14 mouse cellular contexts compared by ENCODE assay signal in the genomic region with DNA sequence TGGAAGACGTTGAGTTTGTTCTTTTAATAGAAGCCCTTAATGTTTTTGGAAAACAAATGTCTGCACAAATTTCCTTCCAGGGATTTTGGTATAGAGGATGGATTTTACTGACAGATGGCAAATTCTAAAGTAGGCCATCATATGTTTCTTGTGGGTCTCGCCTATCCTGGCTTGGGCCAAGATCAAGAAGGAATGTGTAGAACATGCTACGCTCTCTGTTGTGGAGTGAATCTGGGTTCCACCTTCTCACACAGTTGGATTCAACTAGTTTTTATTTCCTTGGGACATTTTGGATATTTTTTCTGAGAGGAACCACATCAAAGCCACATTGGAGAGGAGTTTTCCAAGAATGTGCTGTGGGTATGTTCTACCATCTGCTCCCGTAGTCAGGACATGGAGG.
"Had no signal": no experiment of that assay in that cellular context is flagged by ENCODE, and none has a peak within 500 bp of the region (broad histone marks: within the 10 kb centered on the region; RNA-seq: fewer than 3 reads in every experiment).

No protein-coding gene starts in this region.

- H3K9me3 ChIP-seq: kidney, embryonic 15.5 days; limb, embryonic 15.5 days; liver, embryonic 12.5 days; megakaryocyte, embryonic 14.5 days; midbrain, embryonic 15.5 days; neural tube, embryonic 13.5 days had no signal

- H3K9ac ChIP-seq: kidney, embryonic 15.5 days; limb, embryonic 15.5 days; liver, embryonic 12.5 days; lung, embryonic 14.5 days; midbrain, embryonic 15.5 days; neural tube, embryonic 13.5 days had no signal

- H3K4me2 ChIP-seq: kidney, embryonic 15.5 days; limb, embryonic 15.5 days; liver, embryonic 12.5 days; lung, embryonic 14.5 days; midbrain, embryonic 11.5 days; midbrain, embryonic 15.5 days; neural tube, embryonic 13.5 days had no signal

- ATAC-seq: liver, embryonic 12.5 days; midbrain, embryonic 15.5 days had no signal

- H3K4me1 ChIP-seq: kidney, embryonic 15.5 days; liver, embryonic 12.5 days; megakaryocyte, embryonic 14.5 days; midbrain, embryonic 15.5 days; neural tube, embryonic 13.5 days had no signal

- H3K36me3 ChIP-seq: kidney, embryonic 15.5 days; limb, embryonic 15.5 days; liver, embryonic 12.5 days; midbrain, embryonic 15.5 days; neural tube, embryonic 13.5 days had no signal

- H3K4me3 ChIP-seq: kidney, embryonic 15.5 days; limb, embryonic 15.5 days; liver, embryonic 12.5 days; megakaryocyte, embryonic 14.5 days; midbrain, embryonic 15.5 days; neural tube, embryonic 13.5 days had no signal

- DNase-seq: kidney, postnatal 14 days; lung, embryonic 14.5 days; lung, postnatal 14 days; retina, postnatal 1 day; right cerebral cortex, postnatal 4 days; thymus, postnatal 36 days had no signal

- H3K27ac ChIP-seq: kidney, embryonic 15.5 days; limb, embryonic 15.5 days; liver, embryonic 12.5 days; macrophage; midbrain, embryonic 15.5 days; neural tube, embryonic 13.5 days had no signal

- H3K27me3 ChIP-seq: kidney, embryonic 15.5 days; limb, embryonic 15.5 days; liver, embryonic 12.5 days; megakaryocyte, embryonic 14.5 days; midbrain, embryonic 15.5 days; neural tube, embryonic 13.5 days had no signal
